9 mouse cellular contexts compared by ENCODE assay signal in genomic region chr2:150643726-150644415, GRCm38 (mm10). TPM values are rescaled to one million over a fixed set of nuclear protein-coding genes. Genes with fewer than 3 reads are reported as not detected.
DNase-seq lines count a peak whose midpoint lies in the region; ATAC-seq and TF ChIP-seq lines count a peak whose summit lies in the region.
"Had no signal": no experiment of that assay in that cellular context is flagged by ENCODE, and none has a peak within 500 bp of the region (broad histone marks: within the 10 kb centered on the region; RNA-seq: fewer than 3 reads in every experiment).

No protein-coding gene starts in this region.

- H3K4me1 ChIP-seq in limb, embryonic 14.5 days (ENCODE audit: control insufficient read depth, insufficient read depth, low read length): no peaks in the 10 kb centered on the region

- DNase-seq in testis, postnatal 14 days (ENCODE audit: low spot score): peak; percentile 55
- no peak for DNase-seq in testis, postnatal 10 days (ENCODE audit: low spot score)
- peak; percentile 68 to 81 for DNase-seq in frontal cortex, postnatal 10 days (ENCODE audit: low spot score in 2 of 2)
- no peak for DNase-seq in limb, embryonic 14.5 days (ENCODE audit: low spot score)
- DNase-seq in right cerebral cortex, postnatal 25 days: peak; percentile 47
- no peak for DNase-seq in lung, postnatal 14 days
- DNase-seq in B cell, adult 2 months: no peak
- no peak for DNase-seq in thymus, postnatal 10 days (ENCODE audit: low spot score in 2 of 2)

- no peak overlapping the region for H3K4me2 ChIP-seq in limb, embryonic 14.5 days (replicated peaks; ENCODE audit: low read depth, low read length, severe bottlenecking)

- ATAC-seq in limb, embryonic 14.5 days (ENCODE audit: low FRiP score, low read depth): peak; percentile 50; the same call in 1 of the 2 replicates

- TF ChIP-seq POLR2A in limb, embryonic 14.5 days (IDR thresholded peaks at IDR 0.05; ENCODE audit: borderline replicate concordance, extremely low read depth, insufficient read depth, insufficient read length): no peak

- no peaks in the 10 kb centered on the region for H3K27me3 ChIP-seq in limb, embryonic 14.5 days (ENCODE audit: control insufficient read depth, insufficient read depth, low read length)

- H3K36me3 ChIP-seq in limb, embryonic 14.5 days (ENCODE audit: control insufficient read depth, insufficient read depth, low read length): no peaks in the 10 kb centered on the region

- H3K4me3 ChIP-seq in limb, embryonic 14.5 days (replicated peaks; ENCODE audit: low read length): no peak overlapping the region

- no peak overlapping the region for H3K27ac ChIP-seq in limb, embryonic 14.5 days (replicated peaks; ENCODE audit: low read depth, low read length)

- H3K9ac ChIP-seq in limb, embryonic 14.5 days (ENCODE audit: low read depth, low read length, severe bottlenecking): no peak overlapping the region

- no peaks in the 10 kb centered on the region for H3K9me3 ChIP-seq in limb, embryonic 14.5 days (ENCODE audit: control insufficient read depth, low read length)

- 72% methylated on average over 8 of the region's 8 CpGs for WGBS in limb, embryonic 14.5 days

RNA-seq across cellular contexts. Expression of gene Acss1, which starts 24.4 kb away (rescaled TPM):
- 5.5 and 7.4 TPM in 2 replicates for polyA plus RNA-seq in limb, embryonic 14.5 days (2012; rRNA removed)
- polyA plus RNA-seq in limb, embryonic 14.5 days (2014; fragmentation: Nextera tagmentation; extraction: Ambion mirVana): 4.0 and 5.6 TPM in 2 replicates

RNA-seq across cellular contexts. Expression of gene Apmap, which starts 35.5 kb away (rescaled TPM):
- 39.2 and 39.5 TPM in 2 replicates for polyA plus RNA-seq in limb, embryonic 14.5 days (2012; rRNA removed)
- polyA plus RNA-seq in limb, embryonic 14.5 days (2014; fragmentation: Nextera tagmentation; extraction: Ambion mirVana): 30.9 and 31.6 TPM in 2 replicates

RNA-seq across cellular contexts. Expression of gene Vsx1, which starts 45.3 kb away (rescaled TPM):
- 0.01 and 0.03 TPM in 2 replicates for polyA plus RNA-seq in limb, embryonic 14.5 days (2012; rRNA removed)
- not detected in 2 replicates for polyA plus RNA-seq in limb, embryonic 14.5 days (2014; fragmentation: Nextera tagmentation; extraction: Ambion mirVana)
- polyA plus RNA-seq: gonadal fat pad, adult 2 months had no signal

Comparison
In these comparisons a context has a peak if more than half of its experiments do, and no peak if none do; other contexts are left out.
1. DNase-seq: peak in testis, postnatal 14 days (single experiment), frontal cortex, postnatal 10 days (2 of 2) and right cerebral cortex, postnatal 25 days (single experiment); none in testis, postnatal 10 days (single experiment), limb, embryonic 14.5 days (single experiment), lung, postnatal 14 days (single experiment), B cell, adult 2 months (0 of 2) and thymus, postnatal 10 days (0 of 2).